Mouse (Mus musculus) olfactory bulb, adult 2 months (tissue): ENCODE results near the gene Utp14a.

ENCODE experiments used
- CTCF ChIP-seq: fragments of 200-500 bp; IDR thresholded peaks from 2 replicates; pipeline ENCODE4 v1.5.1; 2012; ENCODE audit warnings: low read depth, mild to moderate bottlenecking, low read length, moderate library complexity; ENCODE audit not compliant: insufficient read depth
- POLR2A ChIP-seq: fragments of 200-500 bp; IDR thresholded peaks from 2 replicates; pipeline ENCODE4 v1.6.1; 2012; ENCODE audit warnings: mild to moderate bottlenecking, low read depth, low read length, moderate library complexity; ENCODE audit not compliant: insufficient read depth

- TF ChIP-seq POLR2A (no peak), CTCF (no peak)
These were observed 60.8 kb downstream of the Utp14a start for GRCm38 (mm10) chrX:48317444-48317843.
